Mouse (Mus musculus) small intestine, adult 2 months (tissue): ENCODE data around the gene Map4k5.

Experiments used
- CTCF ChIP-seq: fragments of 200-500 bp; IDR thresholded peaks from 2 replicates; pipeline ENCODE4 v1.5.1; 2012; ENCODE audit warnings: low read depth, mild to moderate bottlenecking, control low read depth, inconsistent platforms, low read length, moderate library complexity, mixed read lengths; ENCODE audit not compliant: insufficient replicate concordance, insufficient read length; ENCODE audit errors: extremely low read depth
- POLR2A ChIP-seq: fragments of 200-500 bp; IDR thresholded peaks from 2 replicates; pipeline ENCODE4 v1.6.1; 2012; ENCODE audit warnings: low read depth, mild to moderate bottlenecking, control low read depth, inconsistent platforms, low read length, moderate library complexity

- TF ChIP-seq POLR2A (no peak), CTCF (no peak)
Observed at GRCm38 (mm10) chr12:69809439-69809838, 83.6 kb downstream of the Map4k5 start.
